Comparison of ENCODE assay signal across 16 mouse cellular contexts in genomic region chr9:29011476-29011875, GRCm38 (mm10).
"Had no signal": no experiment of that assay in that cellular context is flagged by ENCODE, and none has a peak within 500 bp of the region (broad histone marks: within the 10 kb centered on the region; RNA-seq: fewer than 3 reads in every experiment).

No protein-coding gene starts in this region.

- H3K36me3 ChIP-seq: lung, embryonic 15.5 days; neural tube, embryonic 12.5 days; stomach, embryonic 15.5 days had no signal

- H3K9me3 ChIP-seq: lung, embryonic 15.5 days; neural tube, embryonic 12.5 days; stomach, embryonic 15.5 days had no signal

- H3K4me2 ChIP-seq: lung, embryonic 15.5 days; neural tube, embryonic 12.5 days; stomach, embryonic 15.5 days had no signal

- H3K4me3 ChIP-seq: lung, embryonic 15.5 days; megakaryocyte, embryonic 14.5 days; neural tube, embryonic 12.5 days; stomach, embryonic 15.5 days had no signal

- ATAC-seq: liver, postnatal 0 days; lung, postnatal 0 days had no signal

- H3K9ac ChIP-seq: liver, postnatal 0 days; lung, embryonic 15.5 days; neural tube, embryonic 12.5 days; stomach, embryonic 15.5 days had no signal

- H3K27ac ChIP-seq: lung, embryonic 15.5 days; macrophage; neural tube, embryonic 12.5 days; stomach, embryonic 15.5 days; stomach, postnatal 0 days had no signal

- H3K4me1 ChIP-seq: lung, embryonic 15.5 days; megakaryocyte, embryonic 14.5 days; neural tube, embryonic 12.5 days; stomach, embryonic 15.5 days had no signal

- DNase-seq: liver, postnatal 0 days; lung, adult 2 months; lung, postnatal 14 days; lung, postnatal 36 days; midbrain, embryonic 14.5 days; right cerebral cortex, postnatal 14 days; thymus, adult 2 months; thymus, postnatal 25 days; thymus, postnatal 4 days had no signal

- H3K27me3 ChIP-seq: lung, embryonic 15.5 days; megakaryocyte, embryonic 14.5 days; neural tube, embryonic 12.5 days; stomach, embryonic 15.5 days had no signal
